19 mouse cellular contexts compared by ENCODE assay signal in genomic region chr5:31765824-31766223, GRCm38 (mm10).
"Had no signal": no experiment of that assay in that cellular context is flagged by ENCODE, and none has a peak within 500 bp of the region (broad histone marks: within the 10 kb centered on the region; RNA-seq: fewer than 3 reads in every experiment).

No protein-coding gene starts in this region.

- H3K9ac ChIP-seq: lung, embryonic 15.5 days; midbrain, embryonic 12.5 days; neural tube, embryonic 13.5 days; neural tube, embryonic 15.5 days had no signal

- H3K36me3 ChIP-seq: lung, embryonic 15.5 days; midbrain, embryonic 10.5 days; midbrain, embryonic 12.5 days; neural tube, embryonic 13.5 days; neural tube, embryonic 15.5 days had no signal

- ATAC-seq: midbrain, embryonic 16.5 days had no signal

- H3K4me3 ChIP-seq: lung, embryonic 15.5 days; midbrain, embryonic 10.5 days; midbrain, embryonic 12.5 days; myocyte; neural tube, embryonic 13.5 days; neural tube, embryonic 15.5 days had no signal

- H3K4me2 ChIP-seq: lung, embryonic 15.5 days; midbrain, embryonic 12.5 days; neural tube, embryonic 13.5 days; neural tube, embryonic 15.5 days had no signal

- DNase-seq: lung, adult 2 months; lung, postnatal 14 days; lung, postnatal 36 days; midbrain, embryonic 14.5 days; retina, postnatal 1 day; right cerebral cortex, adult 18-20 months; right cerebral cortex, postnatal 25 days; right cerebral cortex, postnatal 4 days; spleen, adult 18-20 months; thymus, adult 18-20 months; thymus, postnatal 14 days; thymus, postnatal 36 days had no signal

- H3K9me3 ChIP-seq: lung, embryonic 15.5 days; midbrain, embryonic 10.5 days; midbrain, embryonic 12.5 days; neural tube, embryonic 13.5 days; neural tube, embryonic 15.5 days had no signal

- H3K4me1 ChIP-seq: neural tube, embryonic 15.5 days had no signal

- H3K27ac ChIP-seq: lung, embryonic 15.5 days; midbrain, embryonic 10.5 days; midbrain, embryonic 12.5 days; neural tube, embryonic 13.5 days; neural tube, embryonic 15.5 days had no signal

- H3K27me3 ChIP-seq: lung, embryonic 15.5 days; midbrain, embryonic 12.5 days; neural tube, embryonic 13.5 days; neural tube, embryonic 15.5 days had no signal
